Mouse (Mus musculus) limb, embryonic 10.5 days (tissue): ENCODE data around the gene Top1. TPM values are rescaled to one million over a fixed set of nuclear protein-coding genes. Genes with fewer than 3 reads are reported as not detected.

Source experiments
- DNase-seq: peaks from one replicate; pipeline ENCODE4 v3.0.0-alpha.2; 2017; ENCODE audit warnings: low spot score
- H3K27ac ChIP-seq: fragments of 300-500 bp; sonication (generic); 2 replicates; pipeline ENCODE4 v1.5.1; 2016; ENCODE audit warnings: mild to moderate bottlenecking
- H3K27me3 ChIP-seq: fragments of 300-500 bp; sonication (generic); 2 replicates; pipeline ENCODE4 v1.6.1; 2016; ENCODE audit warnings: low read depth, mild to moderate bottlenecking; ENCODE audit not compliant: poor library complexity, severe bottlenecking
- H3K36me3 ChIP-seq: fragments of 300-500 bp; sonication (generic); 2 replicates; pipeline ENCODE4 v1.6.1; 2016; ENCODE audit warnings: mild to moderate bottlenecking, moderate library complexity
- H3K4me1 ChIP-seq: fragments of 300-500 bp; sonication (generic); 2 replicates; pipeline ENCODE4 v1.6.1; 2016
- H3K4me3 ChIP-seq: fragments of 300-500 bp; sonication (generic); 2 replicates; pipeline ENCODE4 v1.5.1; 2016; ENCODE audit warnings: mild to moderate bottlenecking, moderate library complexity
- H3K9me3 ChIP-seq: fragments of 300-500 bp; sonication (generic); replicated peaks from 2 replicates; pipeline ENCODE4 v1.6.1; 2016; ENCODE audit warnings: mild to moderate bottlenecking
- WGBS: fragments of 180-500 bp; shearing (Covaris S2); methylation state at CpG from one replicate; pipeline ENCODE4 v1.1.7; 2016; 5-methylcytosine and 5-hydroxymethylcytosine counted together
- polyA plus RNA-seq: library from polyadenylated mRNA; unstranded; fragments of >200 nt; fragmentation: Nextera tagmentation; extraction: Ambion mirVana; gene quantifications from 2 replicates; pipeline ENCODE4 v1.2.1, GENCODE M21; 2016

Gene Top1
- polyA plus RNA-seq, 1 experiment from 2014 or later: 107 TPM

DNA sequence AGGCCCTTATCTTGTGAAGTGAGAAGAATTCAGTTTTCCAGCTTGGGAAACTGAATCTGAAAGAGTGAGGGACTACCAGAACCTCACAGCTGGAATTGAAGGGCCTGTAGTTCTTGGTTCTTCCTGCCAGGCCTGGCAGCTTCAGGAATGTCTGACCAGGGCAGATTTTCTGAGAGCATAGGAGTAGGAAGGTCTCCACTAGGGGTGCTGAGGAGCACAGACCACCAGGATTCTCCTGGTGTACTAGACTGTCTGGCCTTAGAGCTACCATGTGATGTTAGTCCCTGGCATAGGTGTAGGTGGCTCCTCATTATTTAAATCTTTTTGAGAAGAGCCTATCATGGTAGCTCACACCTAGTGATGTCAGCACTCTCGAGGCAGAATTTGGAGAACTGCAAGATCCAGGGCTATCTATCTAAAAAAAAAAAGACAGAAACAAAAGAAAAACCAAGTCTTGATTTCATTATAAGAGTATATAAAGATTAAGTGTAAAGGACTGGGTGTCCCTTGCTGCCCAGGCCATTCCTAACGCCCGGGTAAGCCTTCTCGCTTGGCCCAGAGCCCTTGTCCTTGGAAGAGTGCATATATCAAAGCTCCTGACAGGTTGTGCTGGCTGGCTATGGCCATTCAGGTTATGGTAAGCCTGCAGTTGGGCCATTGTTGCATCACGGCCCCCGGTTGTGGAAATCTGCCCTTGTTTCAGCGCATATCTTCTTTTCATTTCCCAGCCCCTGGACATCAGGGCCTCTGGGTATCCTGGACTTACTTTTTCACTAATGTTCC, 98.5 kb downstream of the Top1 start:
- H3K4me3 ChIP-seq: no peak overlapping the region
- no peaks in the 10 kb centered on the region for H3K27me3 ChIP-seq
- peaks cover 14% of the 10 kb centered on the region for H3K4me1 ChIP-seq
- peaks cover 94% of the 10 kb centered on the region for H3K36me3 ChIP-seq
- no peak for DNase-seq
- no peak overlapping the region for H3K27ac ChIP-seq
- H3K9me3 ChIP-seq: no peaks in the 10 kb centered on the region
- 89% methylated on average over 7 of the region's 7 CpGs for WGBS

DNA sequence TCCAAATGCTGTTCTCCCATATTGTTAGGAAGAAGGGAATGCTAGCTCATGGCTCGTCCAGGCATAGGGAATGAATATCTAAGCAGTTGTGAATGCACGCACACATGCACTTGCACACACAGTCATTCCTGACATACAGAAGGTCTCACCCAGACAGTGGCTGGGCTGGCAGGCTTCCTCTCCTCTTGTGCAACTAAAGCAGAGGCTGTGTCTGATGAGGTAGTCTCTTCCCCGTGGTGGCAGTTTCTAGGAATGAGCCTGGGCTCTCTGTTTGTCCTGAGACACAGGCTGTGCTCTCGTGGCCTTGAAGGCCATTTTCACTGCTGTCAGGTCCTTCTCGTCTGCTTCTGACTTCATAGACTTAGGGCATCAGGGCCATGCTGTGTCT, 99.1 kb downstream of the Top1 start:
- DNase-seq: no peak
- Histone ChIP-seq H3K4me1 (peaks cover 14% of the 10 kb centered on the region), H3K27me3 (no peaks in the 10 kb centered on the region), H3K36me3 (peaks cover 94% of the 10 kb centered on the region), H3K9me3 (no peaks in the 10 kb centered on the region), H3K27ac (no peak overlapping the region), H3K4me3 (no peak overlapping the region)
- 91% methylated on average over 5 of the region's 5 CpGs for WGBS

DNA sequence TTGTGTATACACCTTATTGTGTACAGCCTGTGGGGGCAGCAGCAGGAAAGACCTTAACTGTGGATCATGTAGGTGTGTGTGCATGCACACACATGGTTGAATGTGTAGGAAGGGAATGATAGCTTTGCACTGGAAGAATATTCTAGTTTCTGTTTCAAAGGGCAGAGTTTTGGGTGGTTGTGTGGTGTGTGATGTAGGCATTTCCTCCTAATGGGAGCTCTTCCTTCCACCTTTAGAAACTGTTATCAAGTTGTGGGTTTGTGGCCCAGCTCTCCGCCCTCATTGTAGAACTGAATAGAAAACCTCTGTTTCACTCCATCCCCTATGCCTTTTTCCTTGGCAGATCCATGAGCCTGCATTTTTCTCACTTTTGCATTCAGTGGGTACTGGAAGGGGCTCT, 99.8 kb downstream of the Top1 start:
- peaks cover 9% of the 10 kb centered on the region for H3K4me1 ChIP-seq
- no peak overlapping the region for H3K4me3 ChIP-seq
- WGBS: 90% methylated on average over 1 of the region's 1 CpGs
- no peaks in the 10 kb centered on the region for H3K9me3 ChIP-seq
- H3K36me3 ChIP-seq: peaks cover 95% of the 10 kb centered on the region
- H3K27me3 ChIP-seq: no peaks in the 10 kb centered on the region
- no peak overlapping the region for H3K27ac ChIP-seq
- DNase-seq: no peak

DNA sequence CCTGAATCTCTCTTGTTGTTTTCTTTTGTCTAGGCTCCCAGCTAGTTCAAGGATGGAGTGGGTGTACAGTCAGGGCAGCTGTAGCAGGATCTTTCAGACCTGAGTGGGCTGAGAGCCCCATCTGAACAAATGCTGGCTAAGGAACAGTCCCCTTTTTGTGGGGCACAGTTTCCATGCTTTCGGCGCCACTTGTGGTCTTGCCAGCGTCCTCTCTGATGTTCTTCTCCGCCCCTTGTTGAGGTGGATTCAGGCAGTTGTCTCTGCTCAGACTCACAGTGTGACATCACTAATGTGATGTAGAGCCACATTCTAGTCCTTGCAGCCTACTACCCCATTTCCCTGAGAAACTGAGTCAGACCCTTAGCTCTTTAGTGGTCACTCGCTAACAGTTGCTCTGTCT, 100.9 kb downstream of the Top1 start:
- H3K27me3 ChIP-seq: no peaks in the 10 kb centered on the region
- H3K27ac ChIP-seq: no peak overlapping the region
- no peak for DNase-seq
- 97% methylated on average over 5 of the region's 5 CpGs for WGBS
- H3K4me3 ChIP-seq: no peak overlapping the region
- H3K36me3 ChIP-seq: peaks cover 95% of the 10 kb centered on the region
- H3K9me3 ChIP-seq: no peaks in the 10 kb centered on the region
- H3K4me1 ChIP-seq: 0 out of 2 replicates have a peak, but pooled peaks cover 3% of the 10 kb centered on the region

DNA sequence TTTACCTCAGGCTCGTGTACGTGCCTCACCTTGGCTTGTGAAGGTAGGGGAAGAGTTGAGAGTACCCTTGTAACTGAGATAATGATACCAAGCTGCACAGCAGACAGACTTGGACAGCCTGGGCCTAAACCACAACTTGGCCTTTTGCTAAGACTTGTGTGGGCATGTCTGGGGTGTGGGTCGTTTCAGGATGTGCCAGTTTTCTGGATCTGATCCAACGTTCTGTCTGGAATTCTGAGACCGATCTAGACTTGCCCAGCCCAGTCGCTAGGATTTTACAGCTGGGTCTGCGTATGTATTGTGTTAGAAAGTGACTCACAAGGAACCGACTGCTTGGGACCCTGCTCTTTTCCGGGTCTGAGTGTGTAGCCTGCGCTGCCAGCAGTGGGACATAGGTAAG, 101.4 kb downstream of the Top1 start:
- H3K9me3 ChIP-seq: no peaks in the 10 kb centered on the region

DNA sequence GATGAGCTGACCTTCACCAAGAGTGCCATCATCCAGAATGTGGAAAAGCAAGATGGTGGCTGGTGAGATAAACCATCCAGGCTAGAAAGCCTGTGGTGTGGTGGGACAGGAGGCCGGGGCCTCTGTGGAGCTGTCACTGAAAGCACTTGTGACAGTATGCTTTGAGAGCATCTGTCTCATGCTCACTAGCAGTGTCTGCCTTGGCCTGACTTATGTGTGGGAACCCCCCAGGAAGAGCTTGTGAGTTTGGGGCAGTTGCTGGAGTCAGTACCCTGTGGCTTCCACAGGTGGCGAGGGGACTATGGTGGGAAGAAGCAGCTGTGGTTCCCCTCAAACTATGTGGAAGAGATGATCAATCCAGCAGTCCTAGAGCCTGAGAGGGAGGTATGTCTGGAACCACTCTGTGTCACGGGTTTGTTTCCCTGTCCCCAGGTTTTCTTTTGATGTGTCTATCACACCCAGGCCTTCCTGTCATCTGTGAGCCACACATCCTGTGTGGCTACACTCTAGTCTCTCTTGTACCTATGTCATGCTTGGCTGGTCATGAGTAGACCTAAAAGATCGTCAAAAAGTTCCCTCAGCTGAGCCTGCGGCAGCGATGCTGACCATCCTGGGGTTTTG, 111.0 kb downstream of the Top1 start:
- no peak overlapping the region for H3K4me3 ChIP-seq
- WGBS: 87% methylated on average over 6 of the region's 6 CpGs
- H3K4me1 ChIP-seq: peaks cover under 1% of the 10 kb centered on the region; the same call in 1 of the 2 replicates
- H3K36me3 ChIP-seq: peaks cover 100% of the 10 kb centered on the region
- no peaks in the 10 kb centered on the region for H3K27me3 ChIP-seq
- no peak overlapping the region for H3K27ac ChIP-seq
- no peaks in the 10 kb centered on the region for H3K9me3 ChIP-seq
- DNase-seq: no peak

More for the DNA sequence above, 101.4 kb downstream of the Top1 start:
- H3K27me3 ChIP-seq: no peaks in the 10 kb centered on the region
- H3K27ac ChIP-seq: no peak overlapping the region
- WGBS: 92% methylated on average over 10 of the region's 10 CpGs
- 0 out of 2 replicates have a peak, but pooled peaks cover under 1% of the 10 kb centered on the region for H3K4me1 ChIP-seq
- DNase-seq: no peak
- H3K36me3 ChIP-seq: peaks cover 95% of the 10 kb centered on the region
- H3K4me3 ChIP-seq: no peak overlapping the region

DNA sequence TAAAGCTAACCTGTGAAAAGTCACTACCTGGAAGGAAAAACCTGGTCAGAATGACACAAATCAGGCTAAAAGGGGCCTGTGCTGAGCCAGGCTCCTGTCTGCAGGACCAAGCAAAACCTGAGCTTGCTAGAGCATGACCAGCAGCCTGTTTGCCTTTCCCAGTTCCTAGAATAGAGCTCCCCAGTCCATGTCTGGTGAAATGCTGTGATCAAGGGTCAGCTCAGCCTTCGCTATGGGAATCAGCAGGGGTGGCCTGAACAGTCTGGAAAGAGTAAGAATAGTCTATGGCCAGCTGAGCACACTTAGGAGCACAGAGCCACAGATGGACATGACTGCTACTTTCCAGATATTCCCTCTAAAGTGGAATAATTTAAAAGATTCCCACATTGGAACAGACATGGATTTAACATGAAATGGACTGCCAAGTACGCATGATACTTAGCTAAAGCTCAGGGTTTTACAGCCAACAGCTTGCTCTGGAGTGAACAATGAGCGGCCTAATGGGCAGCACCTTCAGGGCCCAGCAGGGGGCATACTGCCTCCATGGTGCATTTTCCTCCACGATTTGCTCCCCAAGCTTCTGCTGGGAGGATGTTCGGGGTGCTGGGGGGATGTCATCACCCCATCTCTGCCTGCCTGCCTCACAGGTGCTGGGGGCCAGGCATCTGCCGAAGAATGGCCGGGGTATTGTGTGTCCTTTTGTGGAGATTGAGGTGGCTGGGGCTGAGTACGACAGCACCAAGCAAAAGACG, 114.9 kb downstream of the Top1 start:
- 95% methylated on average over 9 of the region's 9 CpGs for WGBS

DNA sequence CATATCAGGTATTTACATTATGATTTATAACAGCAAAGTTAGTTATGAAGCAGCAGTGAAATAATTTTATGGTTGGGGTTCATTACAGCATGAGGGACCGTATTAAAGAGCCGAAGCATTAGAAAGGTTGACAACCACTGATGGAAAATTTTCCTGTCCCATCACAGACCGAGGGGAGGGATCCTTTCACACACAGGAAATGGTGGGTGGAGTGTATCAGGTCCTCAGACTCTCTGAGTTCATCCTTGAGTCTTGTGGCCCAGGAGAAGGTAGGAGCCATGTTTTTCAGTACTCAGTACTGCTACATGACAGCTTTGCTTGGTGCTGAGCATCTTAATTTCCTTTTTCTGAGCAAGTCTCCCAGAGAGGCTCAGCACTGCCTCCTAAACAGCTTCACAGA, 118.1 kb downstream of the Top1 start:
- peaks cover 97% of the 10 kb centered on the region for H3K36me3 ChIP-seq
- no peak overlapping the region for H3K27ac ChIP-seq
- 95% methylated on average over 3 of the region's 3 CpGs for WGBS
- H3K4me1 ChIP-seq: peaks cover 6% of the 10 kb centered on the region; the same call in 1 of the 2 replicates
- DNase-seq: no peak
- no peaks in the 10 kb centered on the region for H3K27me3 ChIP-seq
- no peak overlapping the region for H3K4me3 ChIP-seq
- H3K9me3 ChIP-seq: no peaks in the 10 kb centered on the region

More for the DNA sequence above, 114.9 kb downstream of the Top1 start:
- Histone ChIP-seq H3K27me3 (no peaks in the 10 kb centered on the region), H3K4me1 (peaks cover 6% of the 10 kb centered on the region; the same call in 1 of the 2 replicates), H3K4me3 (no peak overlapping the region), H3K36me3 (peaks cover 99% of the 10 kb centered on the region), H3K27ac (no peak overlapping the region), H3K9me3 (no peaks in the 10 kb centered on the region)
- DNase-seq: no peak

DNA sequence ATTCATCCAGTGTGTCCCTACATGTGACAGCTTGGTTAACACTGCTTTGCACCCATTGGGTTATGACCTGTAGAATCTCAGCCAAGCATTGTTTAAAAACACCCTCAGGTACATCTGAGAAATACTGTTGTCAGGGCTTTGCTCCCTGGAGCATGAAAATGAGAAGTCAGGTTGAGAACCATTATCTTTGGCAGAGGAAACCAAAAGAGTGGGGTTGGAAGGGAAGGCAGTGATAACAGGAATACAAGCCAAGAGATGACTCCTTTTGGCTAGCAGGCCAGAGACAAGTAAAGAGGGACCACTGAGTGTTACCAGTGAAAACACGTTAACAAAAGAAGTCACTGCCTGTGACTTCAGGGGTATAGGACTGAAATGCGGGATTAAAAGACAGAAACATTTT, 118.7 kb downstream of the Top1 start:
- Histone ChIP-seq H3K4me3 (no peak overlapping the region), H3K27ac (no peak overlapping the region), H3K27me3 (no peaks in the 10 kb centered on the region), H3K36me3 (peaks cover 91% of the 10 kb centered on the region), H3K9me3 (no peaks in the 10 kb centered on the region), H3K4me1 (peaks cover 6% of the 10 kb centered on the region; the same call in 1 of the 2 replicates)
- 95% methylated on average over 2 of the region's 2 CpGs for WGBS
- no peak for DNase-seq

DNA sequence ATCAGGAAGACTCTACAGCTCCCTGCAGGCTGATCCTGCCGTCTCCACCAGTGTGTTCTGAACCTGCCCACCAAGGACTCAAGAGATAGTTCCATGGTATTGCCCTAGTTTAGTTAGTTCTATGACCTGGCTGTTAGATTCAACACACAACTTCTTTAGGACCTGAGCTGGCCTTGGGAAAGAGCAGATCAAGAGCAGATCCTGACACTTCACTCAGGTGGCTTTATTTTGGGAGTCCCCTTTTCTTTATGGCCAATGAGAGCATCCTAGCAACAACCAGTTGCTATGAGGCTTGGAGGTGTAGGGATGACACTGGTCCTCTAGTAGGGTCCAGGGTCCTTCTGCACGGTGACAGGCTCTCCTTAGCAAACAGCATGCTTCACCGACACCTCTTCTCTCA, 119.4 kb downstream of the Top1 start:
- H3K9me3 ChIP-seq: no peaks in the 10 kb centered on the region
- WGBS: 90% methylated on average over 3 of the region's 3 CpGs
- no peaks in the 10 kb centered on the region for H3K27me3 ChIP-seq
- H3K4me3 ChIP-seq: no peak overlapping the region
- H3K4me1 ChIP-seq: peaks cover 6% of the 10 kb centered on the region; the same call in 1 of the 2 replicates
- DNase-seq: no peak
- H3K27ac ChIP-seq: no peak overlapping the region
- H3K36me3 ChIP-seq: peaks cover 84% of the 10 kb centered on the region

DNA sequence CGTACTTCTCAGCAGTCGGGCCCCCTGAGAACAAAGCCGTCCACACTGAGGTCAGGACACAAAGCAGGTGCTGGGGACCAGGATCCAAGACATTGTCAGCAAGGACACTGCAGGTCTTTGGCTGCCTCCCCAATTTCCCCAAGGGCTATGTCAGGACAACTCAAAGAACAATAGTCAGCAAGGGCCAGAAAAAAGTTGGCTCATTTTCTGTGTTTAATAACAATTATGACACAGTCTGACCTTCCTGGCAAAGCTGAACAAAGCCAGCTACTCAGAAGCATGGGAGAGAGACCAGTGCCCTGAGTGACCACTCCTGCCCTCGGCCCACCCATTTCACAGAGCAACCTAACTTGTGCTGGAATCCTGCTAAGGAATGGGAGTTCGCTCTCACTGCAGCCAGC, 120.7 kb downstream of the Top1 start:
- Histone ChIP-seq H3K9me3 (no peaks in the 10 kb centered on the region), H3K36me3 (peaks cover 72% of the 10 kb centered on the region), H3K4me1 (peaks cover 6% of the 10 kb centered on the region; the same call in 1 of the 2 replicates), H3K27me3 (no peaks in the 10 kb centered on the region), H3K4me3 (no peak overlapping the region), H3K27ac (no peak overlapping the region)
- DNase-seq: no peak
- WGBS: 91% methylated on average over 5 of the region's 5 CpGs

DNA sequence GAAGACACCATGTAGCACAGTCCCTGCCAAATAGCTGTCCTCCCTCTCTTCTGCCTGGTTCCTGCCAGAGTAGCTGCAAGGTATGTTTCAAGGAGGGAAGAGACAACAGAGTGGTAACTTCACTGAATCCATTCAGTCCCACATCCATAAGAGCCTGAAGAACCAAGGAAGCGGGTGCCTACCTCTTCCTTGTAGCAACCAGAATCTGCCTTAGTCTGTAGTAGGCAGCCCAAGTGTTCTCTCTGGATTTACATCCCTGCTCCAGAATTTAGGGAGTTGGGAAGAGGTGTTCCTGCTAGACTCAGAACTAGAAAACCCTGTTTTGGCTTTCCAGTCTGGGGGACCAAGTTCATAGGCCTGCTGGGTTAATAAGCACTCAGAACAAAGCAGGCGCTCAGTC, 121.5 kb downstream of the Top1 start:
- Histone ChIP-seq H3K4me3 (no peak overlapping the region), H3K27me3 (no peaks in the 10 kb centered on the region), H3K4me1 (0 out of 2 replicates have a peak, but pooled peaks cover under 1% of the 10 kb centered on the region), H3K9me3 (no peaks in the 10 kb centered on the region), H3K27ac (no peak overlapping the region), H3K36me3 (peaks cover 63% of the 10 kb centered on the region)
- WGBS: 96% methylated on average over 2 of the region's 2 CpGs
- no peak for DNase-seq
